Mouse (Mus musculus): ENCODE results near the gene Cnrip1. TPM values are rescaled to one million over a fixed set of nuclear protein-coding genes. Genes with fewer than 3 reads are reported as not detected.

Gene Cnrip1
- polyA plus RNA-seq, 1 experiment from 2014 or later, result 13.3 TPM

Other genes starting within 250 kb of the Cnrip1 start
- gene Fbxo48, start 100.2 kb upstream of the Cnrip1 start, polyA plus RNA-seq (2016; fragmentation: Nextera tagmentation; extraction: Ambion mirVana), result 2.2 TPM in 2 replicates
- gene Plek, start 795 bp downstream of the Cnrip1 start, polyA plus RNA-seq (2016; fragmentation: Nextera tagmentation; extraction: Ambion mirVana), result 4.2 and 5.4 TPM in 2 replicates
- gene Ppp3r1, start 107.7 kb downstream of the Cnrip1 start, polyA plus RNA-seq (2016; fragmentation: Nextera tagmentation; extraction: Ambion mirVana), result 66.8 and 72.9 TPM in 2 replicates
- gene Wdr92, start 130.5 kb downstream of the Cnrip1 start, polyA plus RNA-seq (2016; fragmentation: Nextera tagmentation; extraction: Ambion mirVana), result 28.8 TPM in 2 replicates
- 127 and 129 TPM in 2 replicates for gene Pno1, start 160.0 kb downstream of the Cnrip1 start, polyA plus RNA-seq (2016; fragmentation: Nextera tagmentation; extraction: Ambion mirVana)
- gene C1d, start 206.0 kb downstream of the Cnrip1 start, polyA plus RNA-seq (2016; fragmentation: Nextera tagmentation; extraction: Ambion mirVana), result 103 and 110 TPM in 2 replicates